Mouse (Mus musculus): ENCODE results near the gene P4ha1.
"Not testable (repeated sequence)": the region's sequence is repeated elsewhere in the genome, so short reads cannot be mapped to it uniquely, and the experiment has no call there.

The P4ha1 gene

GRCm38 (mm10) chr10:59369426-59369825 is 46.3 kb downstream of the P4ha1 start:
- no peak for DNase-seq (ENCODE audit: low spot score)

- no peak for DNase-seq (ENCODE audit: low spot score)
These were observed 54.8 kb downstream of the P4ha1 start for GRCm38 (mm10) chr10:59377906-59378305.

GRCm38 (mm10) chr10:59378728-59379127 is 55.6 kb downstream of the P4ha1 start:
- no peak for DNase-seq (ENCODE audit: low spot score)

GRCm38 (mm10) chr10:59379927-59380326 is 56.8 kb downstream of the P4ha1 start:
- peak; percentile 28 for DNase-seq (ENCODE audit: low spot score)

- DNase-seq (ENCODE audit: low spot score), result peak; percentile 38
These were observed 57.3 kb downstream of the P4ha1 start for GRCm38 (mm10) chr10:59380411-59380821.

GRCm38 (mm10) chr10:59381563-59381962 is 58.5 kb downstream of the P4ha1 start:
- not testable (repeated sequence) for DNase-seq (ENCODE audit: low spot score)

- no peak for DNase-seq (ENCODE audit: low spot score)
These were observed 63.9 kb downstream of the P4ha1 start for GRCm38 (mm10) chr10:59386951-59387350.

- no peak for DNase-seq (ENCODE audit: low spot score)
These were observed 66.6 kb downstream of the P4ha1 start for GRCm38 (mm10) chr10:59389652-59390051.

- DNase-seq (ENCODE audit: low spot score), result peak; percentile 19
These were observed 68.8 kb downstream of the P4ha1 start for GRCm38 (mm10) chr10:59391907-59392306.

GRCm38 (mm10) chr10:59395461-59395860 is 72.4 kb downstream of the P4ha1 start, which contains the start of gene Gm10273:
Gene Gm10273 (plus strand): TSS chr10:59395632.
- DNase-seq (ENCODE audit: low spot score), result not testable (repeated sequence)

GRCm38 (mm10) chr10:59402899-59403792 is 80.0 kb downstream of the P4ha1 start, which contains the start of gene Pla2g12b:
Gene Pla2g12b (plus strand): TSS chr10:59403660.
- no peak for DNase-seq (ENCODE audit: low spot score)

GRCm38 (mm10) chr10:59403793-59404149 is 80.7 kb downstream of the P4ha1 start:
- no peak for DNase-seq (ENCODE audit: low spot score)

GRCm38 (mm10) chr10:59408499-59408898 is 85.4 kb downstream of the P4ha1 start:
- DNase-seq (ENCODE audit: low spot score), result no peak

GRCm38 (mm10) chr10:59410264-59410663 is 87.2 kb downstream of the P4ha1 start:
- DNase-seq (ENCODE audit: low spot score), result no peak

GRCm38 (mm10) chr10:59413711-59414110 is 90.6 kb downstream of the P4ha1 start:
- DNase-seq (ENCODE audit: low spot score), result no peak

- DNase-seq (ENCODE audit: low spot score), result no peak
These were observed 93.5 kb downstream of the P4ha1 start for GRCm38 (mm10) chr10:59416623-59417022.

- no peak for DNase-seq (ENCODE audit: low spot score)
These were observed 96.4 kb downstream of the P4ha1 start for GRCm38 (mm10) chr10:59419516-59419915.

Data from T-cell, adult 2 months (primary cell).